Mouse (Mus musculus) small intestine, adult 2 months (tissue): Measurements from ENCODE around the gene Fam198a. TPM values are rescaled to one million over a fixed set of nuclear protein-coding genes. Genes with fewer than 3 reads are reported as not detected.

Experiments used
- H3K27ac ChIP-seq: fragments of 200-500 bp; 2 replicates; pipeline ENCODE4 v1.5.1; 2012; ENCODE audit warnings: low read depth, low read length, control low read depth, inconsistent platforms; ENCODE audit not compliant: insufficient read depth
- H3K27me3 ChIP-seq: fragments of 200-500 bp; 2 replicates; pipeline ENCODE4 v1.6.1; 2012; ENCODE audit warnings: mild to moderate bottlenecking, moderate library complexity, low read length, inconsistent platforms; ENCODE audit not compliant: control insufficient read depth, insufficient read depth
- H3K36me3 ChIP-seq: fragments of 200-500 bp; 2 replicates; pipeline ENCODE4 v1.6.1; 2012; ENCODE audit warnings: mild to moderate bottlenecking, low read length, control low read depth, inconsistent platforms; ENCODE audit not compliant: control insufficient read depth, insufficient read depth
- H3K4me1 ChIP-seq: fragments of 200-500 bp; 2 replicates; pipeline ENCODE4 v1.6.1; 2012; ENCODE audit warnings: low read length, inconsistent platforms, mixed read lengths; ENCODE audit not compliant: control insufficient read depth, insufficient read depth, insufficient read length
- H3K4me3 ChIP-seq: fragments of 200-500 bp; 2 replicates; pipeline ENCODE4 v1.5.1; 2012; ENCODE audit warnings: low read depth, mild to moderate bottlenecking, control low read depth, inconsistent platforms, low read length, moderate library complexity
- POLR2A ChIP-seq: fragments of 200-500 bp; IDR thresholded peaks from 2 replicates; pipeline ENCODE4 v1.6.1; 2012; ENCODE audit warnings: low read depth, mild to moderate bottlenecking, control low read depth, inconsistent platforms, low read length, moderate library complexity
- WGBS: fragments of 180-500 bp; shearing (Covaris S2); methylation state at CpG from one replicate; pipeline ENCODE4 v1.1.7; 2018; 5-methylcytosine and 5-hydroxymethylcytosine counted together
- polyA plus RNA-seq: library from polyadenylated mRNA; depleted of rRNA; stranded (reverse); fragments of >200 nt; gene quantifications from 2 replicates; pipeline ENCODE4 v1.2.3, GENCODE M21; 2012; rRNA removed

Gene Fam198a
- polyA plus RNA-seq, 1 experiment: 0.24 TPM

GRCm38 (mm10) chr9:122029765-122030164, 79.0 kb downstream of the Fam198a start:
- WGBS: 87% methylated on average over 7 of the region's 7 CpGs

More at GRCm38 (mm10) chr9:122029765-122030164, 79.0 kb downstream of the Fam198a start:
- TF ChIP-seq POLR2A: no peak
- H3K4me1 ChIP-seq: no peaks in the 10 kb centered on the region; the same call in 1 of the 2 replicates
- no peak overlapping the region for H3K27ac ChIP-seq
- no peak overlapping the region for H3K4me3 ChIP-seq
- no peaks in the 10 kb centered on the region for H3K36me3 ChIP-seq
- H3K27me3 ChIP-seq: no peaks in the 10 kb centered on the region

Other genes with a start within 250 kb of the Fam198a start
- gene Sec22c, start 245.5 kb upstream of the Fam198a start, polyA plus RNA-seq: 18.2 and 27.0 TPM in 2 replicates
- gene Ss18l2, start 240.7 kb upstream of the Fam198a start, polyA plus RNA-seq: 10.9 and 11.6 TPM in 2 replicates
- 16.7 and 30.2 TPM in 2 replicates for gene Nktr, start 231.8 kb upstream of the Fam198a start, polyA plus RNA-seq
- 5.9 and 8.9 TPM in 2 replicates for gene Zfp651, start 191.7 kb upstream of the Fam198a start, polyA plus RNA-seq
- gene Klhl40, start 173.4 kb upstream of the Fam198a start, polyA plus RNA-seq: 0.14 TPM in 1 of 2 replicates, not detected in the other
- gene Hhatl, start 158.5 kb upstream of the Fam198a start, polyA plus RNA-seq: 5.1 and 5.2 TPM in 2 replicates
- gene Ccdc13, start 111.5 kb upstream of the Fam198a start, polyA plus RNA-seq: 0.65 TPM in 1 of 2 replicates, not detected in the other
- gene Higd1a, start 92.6 kb upstream of the Fam198a start, polyA plus RNA-seq: 7.0 and 11.4 TPM in 2 replicates
- 0.42 and 1.4 TPM in 2 replicates for gene Ackr2, start 52.6 kb upstream of the Fam198a start, polyA plus RNA-seq
- not detected in 2 replicates for gene Cyp8b1, start 34.7 kb upstream of the Fam198a start, polyA plus RNA-seq
- gene Pomgnt2, start 46.1 kb downstream of the Fam198a start, polyA plus RNA-seq: 7.5 and 10.4 TPM in 2 replicates
- 15.2 and 52.6 TPM in 2 replicates for gene Snrk, start 166.3 kb downstream of the Fam198a start, polyA plus RNA-seq